In the genomic region with DNA sequence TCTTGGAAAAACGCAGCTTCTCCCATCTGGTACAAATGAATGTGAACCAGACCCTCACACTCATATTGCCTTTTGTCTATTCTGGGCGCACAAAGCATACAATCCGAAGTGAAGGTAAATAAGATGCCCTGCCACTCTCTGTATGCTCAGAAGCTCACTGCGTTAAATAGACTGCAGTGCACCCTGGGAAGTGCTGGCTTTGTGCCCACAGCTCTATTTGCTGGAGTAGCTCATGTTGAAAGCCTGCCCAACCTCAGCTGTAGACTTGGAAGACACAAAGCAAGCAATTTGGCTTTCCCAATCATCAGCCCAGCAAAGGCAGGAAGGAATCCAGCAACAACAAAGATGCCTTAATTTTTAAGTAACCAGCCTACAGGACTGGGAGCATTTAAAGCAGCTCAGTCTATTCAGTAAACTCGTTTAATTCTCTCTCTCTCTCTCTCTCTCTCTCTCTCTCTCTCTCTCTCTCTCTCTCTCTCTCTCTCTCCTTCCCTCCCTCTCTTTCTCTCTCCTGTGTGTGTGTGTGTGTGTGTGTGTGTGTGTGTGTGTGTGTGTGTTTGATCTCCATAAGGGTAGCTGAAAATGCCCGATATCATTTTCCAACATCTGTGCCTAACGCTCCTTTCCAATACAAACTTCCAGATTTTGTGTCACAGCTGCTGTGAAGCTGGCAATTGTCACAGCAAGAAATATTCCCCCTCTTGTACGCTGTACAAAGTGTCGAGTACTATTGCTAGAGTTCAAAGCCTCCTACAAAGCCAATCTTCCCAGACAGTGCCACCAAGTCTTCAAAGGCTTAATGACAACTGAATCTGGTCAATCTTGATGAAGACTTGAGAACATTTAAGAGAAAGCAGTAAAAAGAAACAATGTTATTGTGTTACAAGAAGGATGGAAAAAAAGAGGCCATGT, we compare ENCODE assay signal across 8 mouse cellular contexts.
DNase-seq lines count a peak whose midpoint lies in the region; ATAC-seq and TF ChIP-seq lines count a peak whose summit lies in the region.

No protein-coding gene starts in this region.

- H3K27ac ChIP-seq in lung, embryonic 14.5 days (ENCODE audit: low read depth) = peak overlapping the region; percentile 36; the same call in 1 of the 2 replicates
- H3K27ac ChIP-seq in embryonic facial prominence, embryonic 13.5 days = peak overlapping the region; percentile 79
- peak overlapping the region; percentile 58; the same call in 1 of the 2 replicates for H3K27ac ChIP-seq in midbrain, embryonic 15.5 days

- H3K27me3 ChIP-seq in lung, embryonic 14.5 days (ENCODE audit: insufficient read depth, low read length) = no peaks in the 10 kb centered on the region
- H3K27me3 ChIP-seq in embryonic facial prominence, embryonic 13.5 days = no peaks in the 10 kb centered on the region
- no peaks in the 10 kb centered on the region for H3K27me3 ChIP-seq in midbrain, embryonic 15.5 days (replicated peaks)

- WGBS in lung, embryonic 14.5 days = 46% methylated on average over 9 of the region's 9 CpGs
- 27% methylated on average over 9 of the region's 9 CpGs for WGBS in embryonic facial prominence, embryonic 13.5 days
- WGBS in midbrain, embryonic 15.5 days = 35% methylated on average over 9 of the region's 9 CpGs

- H3K36me3 ChIP-seq in lung, embryonic 14.5 days (ENCODE audit: insufficient read depth) = no peaks in the 10 kb centered on the region
- no peaks in the 10 kb centered on the region for H3K36me3 ChIP-seq in embryonic facial prominence, embryonic 13.5 days
- H3K36me3 ChIP-seq in midbrain, embryonic 15.5 days (replicated peaks) = no peaks in the 10 kb centered on the region

- ATAC-seq in lung, embryonic 14.5 days (ENCODE audit: insufficient read depth) = peak; percentile 93
- peak; percentile 76 for ATAC-seq in embryonic facial prominence, embryonic 13.5 days (ENCODE audit: insufficient number of reproducible peaks, insufficient read depth, low FRiP score, low TSS enrichment, low read depth)
- peak; percentile 99 for ATAC-seq in midbrain, embryonic 15.5 days (replicated peaks)

- H3K4me1 ChIP-seq in lung, embryonic 14.5 days (ENCODE audit: insufficient read depth) = no peaks in the 10 kb centered on the region
- peaks cover 14% of the 10 kb centered on the region; the same call in 1 of the 2 replicates for H3K4me1 ChIP-seq in embryonic facial prominence, embryonic 13.5 days
- H3K4me1 ChIP-seq in midbrain, embryonic 15.5 days = peaks cover 6% of the 10 kb centered on the region; the same call in 1 of the 2 replicates

- TF ChIP-seq CTCF in lung, embryonic 14.5 days (IDR thresholded peaks at IDR 0.05; ENCODE audit: low read depth) = no peak

- no peak overlapping the region for H3K9ac ChIP-seq in lung, embryonic 14.5 days
- no peak overlapping the region for H3K9ac ChIP-seq in embryonic facial prominence, embryonic 13.5 days
- H3K9ac ChIP-seq in midbrain, embryonic 15.5 days = 0 out of 2 replicates have a peak overlapping the region, but pooled peaks have one; percentile 17

- H3K4me3 ChIP-seq in lung, embryonic 14.5 days (ENCODE audit: low read depth, low read length) = no peak overlapping the region
- H3K4me3 ChIP-seq in embryonic facial prominence, embryonic 13.5 days = no peak overlapping the region
- H3K4me3 ChIP-seq in midbrain, embryonic 15.5 days = no peak overlapping the region

- H3K9me3 ChIP-seq in lung, embryonic 14.5 days (ENCODE audit: low read depth, low read length) = no peaks in the 10 kb centered on the region
- no peaks in the 10 kb centered on the region for H3K9me3 ChIP-seq in embryonic facial prominence, embryonic 13.5 days
- no peaks in the 10 kb centered on the region for H3K9me3 ChIP-seq in midbrain, embryonic 15.5 days

- DNase-seq in lung, embryonic 14.5 days = peak; percentile 94
- DNase-seq in lung, adult 18-20 months = no peak
- DNase-seq in gonadal fat pad, adult 2 months (ENCODE audit: low read depth) = peak; percentile 70
- peak; percentile 53 to 72 for DNase-seq in layer of hippocampus, postnatal 25 days (ENCODE audit: extremely low spot score in 1 of 2, low spot score in 1 of 2)
- DNase-seq in spleen, postnatal 36 days (ENCODE audit: low spot score in 2 of 2) = no peak
- no peak for DNase-seq in natural killer cell, adult 2 months (ENCODE audit: low spot score in 2 of 2)

- no peak overlapping the region for H3K4me2 ChIP-seq in lung, embryonic 14.5 days
- H3K4me2 ChIP-seq in embryonic facial prominence, embryonic 13.5 days = peak overlapping the region; percentile 38
- H3K4me2 ChIP-seq in midbrain, embryonic 15.5 days = peak overlapping the region; percentile 13; the same call in 1 of the 2 replicates

Comparison
In these comparisons a context has a peak if more than half of its experiments do, and no peak if none do; other contexts are left out.
1. DNase-seq: peak in lung, embryonic 14.5 days (single experiment), gonadal fat pad, adult 2 months (single experiment) and layer of hippocampus, postnatal 25 days (2 of 2); none in lung, adult 18-20 months (0 of 2), spleen, postnatal 36 days (0 of 2) and natural killer cell, adult 2 months (0 of 2).
2. Peak in every context shown above with its lines, with median percentiles within 50 percentile points of each other: ATAC-seq and H3K27ac ChIP-seq.